Mouse (Mus musculus) midbrain, embryonic 14.5 days (tissue): Measurements from ENCODE around the gene Sel1l. TPM values are rescaled to one million over a fixed set of nuclear protein-coding genes. Genes with fewer than 3 reads are reported as not detected.

Experiments used
- ATAC-seq: fragments of 200-750 bp; cut with Nextera tagmentation; 2 replicates; pipeline ENCODE4 v1.8.0; 2017; ENCODE audit warnings: moderate number of reproducible peaks, moderate library complexity; ENCODE audit not compliant: low FRiP score, low TSS enrichment
- DNase-seq: peaks from one replicate; pipeline ENCODE4 v3.0.0-alpha.2; 2015
- H3K27ac ChIP-seq: fragments of 300-500 bp; sonication (generic); replicated peaks from 2 replicates; pipeline ENCODE4 v1.5.1; 2014; ENCODE audit warnings: mild to moderate bottlenecking, low read depth, low read length, moderate library complexity
- H3K27me3 ChIP-seq: fragments of 300-500 bp; sonication (generic); 2 replicates; pipeline ENCODE4 v1.6.1; 2014; ENCODE audit warnings: low read length, control low read depth, mixed read lengths; ENCODE audit not compliant: control insufficient read depth, insufficient read depth
- H3K36me3 ChIP-seq: fragments of 300-500 bp; sonication (generic); 2 replicates; pipeline ENCODE4 v1.6.1; 2014; ENCODE audit warnings: low read length, control low read depth; ENCODE audit not compliant: control insufficient read depth, insufficient read depth
- H3K4me1 ChIP-seq: fragments of 300-500 bp; sonication (generic); 2 replicates; pipeline ENCODE4 v1.6.1; 2014; ENCODE audit warnings: mild to moderate bottlenecking, antibody characterized with exemption, low read length, control low read depth; ENCODE audit not compliant: control insufficient read depth, insufficient read depth
- H3K4me2 ChIP-seq: fragments of 300-500 bp; sonication (generic); 2 replicates; pipeline ENCODE4 v1.6.1; 2014; ENCODE audit warnings: mild to moderate bottlenecking, low read length, moderate library complexity
- H3K4me3 ChIP-seq: fragments of 300-500 bp; sonication (generic); replicated peaks from 2 replicates; pipeline ENCODE4 v1.5.1; 2014; ENCODE audit warnings: low read depth, low read length
- H3K9ac ChIP-seq: fragments of 300-500 bp; sonication (generic); replicated peaks from 2 replicates; pipeline ENCODE4 v1.6.1; 2014; ENCODE audit warnings: mild to moderate bottlenecking, low read length, moderate library complexity
- H3K9me3 ChIP-seq: fragments of 300-500 bp; sonication (generic); 2 replicates; pipeline ENCODE4 v1.6.1; 2016; ENCODE audit warnings: low read length, control low read depth, mixed read lengths; ENCODE audit not compliant: control insufficient read depth
- WGBS: fragments of 180-500 bp; shearing (Covaris S2); extraction: QIAGEN DNeasy Blood & Tissue Kit; methylation state at CpG from one replicate; pipeline ENCODE4 v1.1.7; 2014; 5-methylcytosine and 5-hydroxymethylcytosine counted together
- microRNA-seq: library from miRNA; unstranded; fragments of <30 nt; microRNA quantifications from one replicate; pipeline ENCODE4, GENCODE M21; 2016
- polyA plus RNA-seq: library from polyadenylated mRNA; unstranded; fragments of >200 nt; fragmentation: Nextera tagmentation; extraction: Ambion mirVana; gene quantifications from 2 replicates; pipeline ENCODE4 v1.2.1, GENCODE M21; 2014

Sel1l gene
- polyA plus RNA-seq, 1 experiment from 2014 or later = 106 TPM

- Histone ChIP-seq H3K9ac (no peak overlapping the region), H3K27ac (no peak overlapping the region), H3K4me2 (no peak overlapping the region), H3K4me3 (no peak overlapping the region), H3K4me1 (peaks cover 5% of the 10 kb centered on the region; the same call in 1 of the 2 replicates), H3K36me3 (no peaks in the 10 kb centered on the region), H3K27me3 (no peaks in the 10 kb centered on the region), H3K9me3 (no peaks in the 10 kb centered on the region)
- WGBS = 11% methylated on average over 2 of the region's 2 CpGs
- no peak for ATAC-seq
- DNase-seq = no peak
Measured at GRCm38 (mm10) chr12:91765054-91765453, 83.9 kb downstream of the Sel1l start.

- Histone ChIP-seq H3K9me3 (no peaks in the 10 kb centered on the region), H3K27me3 (no peaks in the 10 kb centered on the region), H3K4me3 (no peak overlapping the region), H3K9ac (no peak overlapping the region), H3K4me1 (peaks cover 5% of the 10 kb centered on the region; the same call in 1 of the 2 replicates), H3K27ac (no peak overlapping the region), H3K4me2 (no peak overlapping the region), H3K36me3 (no peaks in the 10 kb centered on the region)
- 64% methylated on average over 2 of the region's 2 CpGs for WGBS
- DNase-seq (no peak), ATAC-seq (no peak)
Measured at GRCm38 (mm10) chr12:91764471-91764870, 84.5 kb downstream of the Sel1l start.

GRCm38 (mm10) chr12:91759836-91760235, 89.1 kb downstream of the Sel1l start:
- DNase-seq = no peak
- H3K4me2 ChIP-seq = no peak overlapping the region
- H3K36me3 ChIP-seq = no peaks in the 10 kb centered on the region
- H3K9ac ChIP-seq = no peak overlapping the region
- no peaks in the 10 kb centered on the region for H3K9me3 ChIP-seq
- ATAC-seq = no peak
- H3K4me3 ChIP-seq = no peak overlapping the region
- WGBS = 91% methylated on average over 3 of the region's 3 CpGs
- no peak overlapping the region for H3K27ac ChIP-seq
- no peaks in the 10 kb centered on the region for H3K27me3 ChIP-seq
- H3K4me1 ChIP-seq = no peaks in the 10 kb centered on the region

- no peak for DNase-seq
- WGBS = 89% methylated on average over 13 of the region's 13 CpGs
Measured at GRCm38 (mm10) chr12:91757854-91758562, 90.9 kb downstream of the Sel1l start.

GRCm38 (mm10) chr12:91756562-91757166, 92.3 kb downstream of the Sel1l start:
- ATAC-seq (no peak), DNase-seq (no peak)
- Histone ChIP-seq H3K36me3 (no peaks in the 10 kb centered on the region), H3K27me3 (no peaks in the 10 kb centered on the region), H3K4me1 (no peaks in the 10 kb centered on the region), H3K4me2 (no peak overlapping the region), H3K27ac (no peak overlapping the region), H3K9me3 (no peaks in the 10 kb centered on the region), H3K9ac (no peak overlapping the region), H3K4me3 (no peak overlapping the region)
- 68% methylated on average over 5 of the region's 5 CpGs for WGBS

More at GRCm38 (mm10) chr12:91757854-91758562, 90.9 kb downstream of the Sel1l start:
- no peaks in the 10 kb centered on the region for H3K9me3 ChIP-seq
- H3K4me2 ChIP-seq = no peak overlapping the region
- no peak overlapping the region for H3K27ac ChIP-seq
- no peak overlapping the region for H3K9ac ChIP-seq
- no peaks in the 10 kb centered on the region for H3K36me3 ChIP-seq
- H3K4me1 ChIP-seq = no peaks in the 10 kb centered on the region
- H3K4me3 ChIP-seq = no peak overlapping the region
- no peaks in the 10 kb centered on the region for H3K27me3 ChIP-seq
- no peak for ATAC-seq

Small RNA genes lying within 50 kb of the gene (microRNA-seq; reads per million reads assigned to microRNA genes)
- gene Gm22015 = not detected

Other genes with a start within 250 kb of the Sel1l start
- 4.7 and 5.0 TPM in 2 replicates for gene Ston2, start 60.8 kb downstream of the Sel1l start, polyA plus RNA-seq